Mouse (Mus musculus): Measurements from ENCODE around the gene Fgr. TPM values are rescaled to one million over a fixed set of nuclear protein-coding genes. Genes with fewer than 3 reads are reported as not detected.

Fgr gene
- polyA plus RNA-seq, 1 experiment, result 15.3 TPM

GRCm38 (mm10) chr4:132972556-132972955 is 1.3 kb upstream of the Fgr start:
- peak overlapping the region; percentile 90 for H3K27ac ChIP-seq (ENCODE audit: control insufficient read depth, insufficient read depth, low read length)
- TF ChIP-seq CTCF (IDR thresholded peaks at IDR 0.05; ENCODE audit: borderline replicate concordance, control insufficient read depth, extremely low read depth, insufficient read depth, low read length, poor library complexity) (no peak), POLR2A (IDR thresholded peaks at IDR 0.05; ENCODE audit: control insufficient read depth, extremely low read depth, insufficient read depth, low read length, poor library complexity) (no peak)
- H3K36me3 ChIP-seq (ENCODE audit: control insufficient read depth, insufficient read depth, low read length), result no peaks in the 10 kb centered on the region
- no peaks in the 10 kb centered on the region for H3K27me3 ChIP-seq (ENCODE audit: control insufficient read depth, insufficient read depth, low read length)
- no peak for DNase-seq
- peaks cover 77% of the 10 kb centered on the region for H3K4me1 ChIP-seq (replicated peaks; ENCODE audit: control insufficient read depth, insufficient read depth, low read length)
- peak overlapping the region; percentile 4; the same call in 1 of the 2 replicates for H3K4me3 ChIP-seq (ENCODE audit: control insufficient read depth, insufficient read depth, low read length)
- 23% methylated on average over 2 of the region's 2 CpGs for WGBS

- no peak for DNase-seq
- no peak overlapping the region for H3K4me3 ChIP-seq (ENCODE audit: control insufficient read depth, insufficient read depth, low read length)
- WGBS, result 76% methylated on average over 8 of the region's 8 CpGs
- H3K4me1 ChIP-seq (replicated peaks; ENCODE audit: control insufficient read depth, insufficient read depth, low read length), result peaks cover 77% of the 10 kb centered on the region
- H3K27me3 ChIP-seq (ENCODE audit: control insufficient read depth, insufficient read depth, low read length), result no peaks in the 10 kb centered on the region
- peak overlapping the region; percentile 90 for H3K27ac ChIP-seq (ENCODE audit: control insufficient read depth, insufficient read depth, low read length)
- TF ChIP-seq CTCF (IDR thresholded peaks at IDR 0.05; ENCODE audit: borderline replicate concordance, control insufficient read depth, extremely low read depth, insufficient read depth, low read length, poor library complexity) (no peak), POLR2A (IDR thresholded peaks at IDR 0.05; ENCODE audit: control insufficient read depth, extremely low read depth, insufficient read depth, low read length, poor library complexity) (no peak)
- no peaks in the 10 kb centered on the region for H3K36me3 ChIP-seq (ENCODE audit: control insufficient read depth, insufficient read depth, low read length)
These were observed 709 bp upstream of the Fgr start for GRCm38 (mm10) chr4:132973186-132973585.

GRCm38 (mm10) chr4:132974904-132975303 is 1.0 kb downstream of the Fgr start:
- TF ChIP-seq CTCF (IDR thresholded peaks at IDR 0.05; ENCODE audit: borderline replicate concordance, control insufficient read depth, extremely low read depth, insufficient read depth, low read length, poor library complexity), result no peak
- no peak for TF ChIP-seq POLR2A (IDR thresholded peaks at IDR 0.05; ENCODE audit: control insufficient read depth, extremely low read depth, insufficient read depth, low read length, poor library complexity)
- 72% methylated on average over 15 of the region's 15 CpGs for WGBS
- H3K27ac ChIP-seq (ENCODE audit: control insufficient read depth, insufficient read depth, low read length), result peak overlapping the region; percentile 90
- H3K4me1 ChIP-seq (replicated peaks; ENCODE audit: control insufficient read depth, insufficient read depth, low read length), result peaks cover 77% of the 10 kb centered on the region
- H3K36me3 ChIP-seq (ENCODE audit: control insufficient read depth, insufficient read depth, low read length), result no peaks in the 10 kb centered on the region
- peak overlapping the region; percentile 12 for H3K4me3 ChIP-seq (ENCODE audit: control insufficient read depth, insufficient read depth, low read length)
- H3K27me3 ChIP-seq (ENCODE audit: control insufficient read depth, insufficient read depth, low read length), result no peaks in the 10 kb centered on the region
- no peak for DNase-seq

- Histone ChIP-seq H3K4me3 (ENCODE audit: control insufficient read depth, insufficient read depth, low read length) (peak overlapping the region; percentile 19), H3K27ac (ENCODE audit: control insufficient read depth, insufficient read depth, low read length) (peak overlapping the region; percentile 90), H3K4me1 (replicated peaks; ENCODE audit: control insufficient read depth, insufficient read depth, low read length) (peaks cover 79% of the 10 kb centered on the region), H3K36me3 (ENCODE audit: control insufficient read depth, insufficient read depth, low read length) (no peaks in the 10 kb centered on the region), H3K27me3 (ENCODE audit: control insufficient read depth, insufficient read depth, low read length) (no peaks in the 10 kb centered on the region)
- no peak for TF ChIP-seq CTCF (IDR thresholded peaks at IDR 0.05; ENCODE audit: borderline replicate concordance, control insufficient read depth, extremely low read depth, insufficient read depth, low read length, poor library complexity)
- peak; percentile 58; the same call in 1 of the 2 replicates for TF ChIP-seq POLR2A (IDR thresholded peaks at IDR 0.05; ENCODE audit: control insufficient read depth, extremely low read depth, insufficient read depth, low read length, poor library complexity)
- DNase-seq, result no peak
- WGBS, result 6% methylated on average over 3 of the region's 3 CpGs
These were observed 1.9 kb downstream of the Fgr start for GRCm38 (mm10) chr4:132975791-132976190.

- Histone ChIP-seq H3K36me3 (ENCODE audit: control insufficient read depth, insufficient read depth, low read length) (no peaks in the 10 kb centered on the region), H3K27ac (ENCODE audit: control insufficient read depth, insufficient read depth, low read length) (peak overlapping the region; percentile 90), H3K4me1 (replicated peaks; ENCODE audit: control insufficient read depth, insufficient read depth, low read length) (peaks cover 80% of the 10 kb centered on the region), H3K27me3 (ENCODE audit: control insufficient read depth, insufficient read depth, low read length) (no peaks in the 10 kb centered on the region), H3K4me3 (ENCODE audit: control insufficient read depth, insufficient read depth, low read length) (peak overlapping the region; percentile 22)
- WGBS, result 5% methylated on average over 6 of the region's 6 CpGs
- DNase-seq, result peak; percentile 54
- no peak for TF ChIP-seq CTCF (IDR thresholded peaks at IDR 0.05; ENCODE audit: borderline replicate concordance, control insufficient read depth, extremely low read depth, insufficient read depth, low read length, poor library complexity)
- TF ChIP-seq POLR2A (IDR thresholded peaks at IDR 0.05; ENCODE audit: control insufficient read depth, extremely low read depth, insufficient read depth, low read length, poor library complexity), result no peak
These were observed 2.8 kb downstream of the Fgr start for GRCm38 (mm10) chr4:132976729-132977128.

- Histone ChIP-seq H3K4me3 (ENCODE audit: control insufficient read depth, insufficient read depth, low read length) (no peak overlapping the region), H3K27me3 (ENCODE audit: control insufficient read depth, insufficient read depth, low read length) (no peaks in the 10 kb centered on the region), H3K4me1 (replicated peaks; ENCODE audit: control insufficient read depth, insufficient read depth, low read length) (peaks cover 78% of the 10 kb centered on the region), H3K27ac (ENCODE audit: control insufficient read depth, insufficient read depth, low read length) (peak overlapping the region; percentile 90), H3K36me3 (ENCODE audit: control insufficient read depth, insufficient read depth, low read length) (no peaks in the 10 kb centered on the region)
- peak; percentile 82 for DNase-seq
- TF ChIP-seq CTCF (IDR thresholded peaks at IDR 0.05; ENCODE audit: borderline replicate concordance, control insufficient read depth, extremely low read depth, insufficient read depth, low read length, poor library complexity), result no peak
- peak; percentile 56; the same call in 1 of the 2 replicates for TF ChIP-seq POLR2A (IDR thresholded peaks at IDR 0.05; ENCODE audit: control insufficient read depth, extremely low read depth, insufficient read depth, low read length, poor library complexity)
- WGBS, result 7% methylated on average over 5 of the region's 5 CpGs
These were observed 3.7 kb downstream of the Fgr start for GRCm38 (mm10) chr4:132977597-132977996.

- no peak overlapping the region for H3K4me3 ChIP-seq (ENCODE audit: control insufficient read depth, insufficient read depth, low read length)
- H3K27ac ChIP-seq (ENCODE audit: control insufficient read depth, insufficient read depth, low read length), result no peak overlapping the region
- 85% methylated on average over 2 of the region's 2 CpGs for whole genome bisulfite sequencing
These were observed 5.3 kb downstream of the Fgr start for GRCm38 (mm10) chr4:132979186-132979585.

More at GRCm38 (mm10) chr4:132979186-132979585, 5.3 kb downstream of the Fgr start:
- Histone ChIP-seq H3K27me3 (ENCODE audit: control insufficient read depth, insufficient read depth, low read length) (no peaks in the 10 kb centered on the region), H3K36me3 (ENCODE audit: control insufficient read depth, insufficient read depth, low read length) (no peaks in the 10 kb centered on the region), H3K4me1 (replicated peaks; ENCODE audit: control insufficient read depth, insufficient read depth, low read length) (peaks cover 76% of the 10 kb centered on the region)
- no peak for DNase-seq
- TF ChIP-seq POLR2A (IDR thresholded peaks at IDR 0.05; ENCODE audit: control insufficient read depth, extremely low read depth, insufficient read depth, low read length, poor library complexity) (no peak), CTCF (IDR thresholded peaks at IDR 0.05; ENCODE audit: borderline replicate concordance, control insufficient read depth, extremely low read depth, insufficient read depth, low read length, poor library complexity) (no peak)

Measured in thymus, adult 2 months (tissue).